Mouse (Mus musculus) frontal cortex, postnatal 25 days (tissue): ENCODE results near the gene Chchd10.
A peak's percentile ranks its signal among the peaks of the same experiment; 100 is the strongest.

ENCODE experiments used
- DNase-seq, 2 experiments: peaks; one replicate each; pipeline ENCODE4 v3.0.0; 2022; ENCODE audit warnings: low spot score in 2 of 2

Gene Chchd10

DNA sequence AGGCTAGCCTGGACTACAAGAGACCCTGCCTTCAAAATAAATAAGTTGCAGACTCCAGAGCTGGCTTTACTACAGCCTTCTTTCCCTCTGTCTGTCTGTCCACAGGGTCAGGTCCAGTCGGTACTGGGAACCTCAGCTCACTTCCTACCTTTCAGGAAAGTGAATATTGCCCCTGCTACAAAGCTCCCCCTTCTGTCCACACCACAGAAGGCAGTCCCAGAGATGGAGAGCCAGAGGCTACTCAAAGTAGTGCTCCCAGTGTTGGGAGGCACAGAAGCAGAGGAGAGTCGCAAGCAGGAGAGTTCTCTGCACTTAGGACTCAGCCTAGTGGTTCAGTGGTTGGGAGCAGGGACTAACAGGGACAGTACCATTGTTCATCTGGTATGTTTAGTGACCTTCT lies 8.6 kb upstream of the Chchd10 start:
- DNase-seq, result no peak

GRCm38 (mm10) chr10:75926396-75926795 lies 6.5 kb upstream of the Chchd10 start:
- no peak for DNase-seq

GRCm38 (mm10) chr10:75930304-75930703 lies 2.6 kb upstream of the Chchd10 start:
- DNase-seq, result no peak

DNA sequence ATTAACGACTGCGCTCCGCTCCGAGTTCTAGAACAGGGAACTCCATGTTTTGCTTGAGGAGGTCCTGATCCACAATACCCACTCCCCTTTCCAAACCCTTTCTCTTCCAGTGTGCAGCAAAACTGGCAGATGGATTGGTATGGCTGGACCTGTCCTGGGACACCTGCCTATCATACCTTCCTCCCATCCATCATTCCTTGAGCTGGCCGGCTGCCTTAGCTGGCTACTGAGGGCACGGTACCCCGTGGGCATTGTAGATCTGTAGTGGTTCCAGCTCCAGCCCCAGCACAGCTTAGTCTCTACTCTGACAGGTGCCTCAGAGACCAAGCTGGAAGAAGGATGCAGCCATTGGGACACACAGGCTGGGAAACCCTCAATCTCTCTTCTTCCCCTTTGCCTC lies 1.6 kb upstream of the Chchd10 start:
- DNase-seq, result no peak

DNA sequence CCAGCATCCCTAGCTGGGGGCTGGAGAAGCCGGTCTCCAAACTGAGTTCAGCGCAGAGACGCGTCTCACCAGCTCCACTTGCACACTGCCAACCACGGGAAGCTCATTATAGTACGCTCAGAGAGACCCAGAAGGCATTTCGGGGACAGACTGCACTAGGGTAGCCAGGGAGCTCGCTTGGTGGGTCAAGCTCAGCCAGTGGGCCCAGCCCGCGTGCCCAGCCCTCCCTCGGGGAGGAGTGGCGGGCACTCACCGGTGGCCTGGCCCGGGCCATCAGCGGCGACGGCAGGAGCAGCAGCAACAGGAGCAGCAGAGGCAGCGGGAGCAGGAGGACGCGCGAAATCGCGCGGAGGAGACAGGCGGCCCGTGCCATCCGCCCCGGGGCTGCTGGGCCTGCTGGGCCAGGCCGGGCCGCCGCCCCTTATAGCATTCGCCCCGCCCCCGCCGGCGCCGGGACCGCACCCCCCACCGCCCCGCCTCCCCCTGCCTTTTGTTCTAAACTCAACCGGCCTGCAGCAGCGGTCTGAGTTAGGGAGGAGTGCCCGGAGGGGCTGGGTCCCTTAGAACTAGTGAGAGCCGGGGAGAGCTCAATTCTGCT lies 750 bp upstream of the Chchd10 start:
- no peak for DNase-seq

- DNase-seq, result no peak
These were observed 2.1 kb downstream of the Chchd10 start for GRCm38 (mm10) chr10:75934991-75935390.

- DNase-seq, result peak; percentile 55 to 62
These were observed 3.0 kb downstream of the Chchd10 start, which contains the start of gene Mmp11 for GRCm38 (mm10) chr10:75935680-75936541. Mmp11 (minus strand) TSS chr10:75936496.

DNA sequence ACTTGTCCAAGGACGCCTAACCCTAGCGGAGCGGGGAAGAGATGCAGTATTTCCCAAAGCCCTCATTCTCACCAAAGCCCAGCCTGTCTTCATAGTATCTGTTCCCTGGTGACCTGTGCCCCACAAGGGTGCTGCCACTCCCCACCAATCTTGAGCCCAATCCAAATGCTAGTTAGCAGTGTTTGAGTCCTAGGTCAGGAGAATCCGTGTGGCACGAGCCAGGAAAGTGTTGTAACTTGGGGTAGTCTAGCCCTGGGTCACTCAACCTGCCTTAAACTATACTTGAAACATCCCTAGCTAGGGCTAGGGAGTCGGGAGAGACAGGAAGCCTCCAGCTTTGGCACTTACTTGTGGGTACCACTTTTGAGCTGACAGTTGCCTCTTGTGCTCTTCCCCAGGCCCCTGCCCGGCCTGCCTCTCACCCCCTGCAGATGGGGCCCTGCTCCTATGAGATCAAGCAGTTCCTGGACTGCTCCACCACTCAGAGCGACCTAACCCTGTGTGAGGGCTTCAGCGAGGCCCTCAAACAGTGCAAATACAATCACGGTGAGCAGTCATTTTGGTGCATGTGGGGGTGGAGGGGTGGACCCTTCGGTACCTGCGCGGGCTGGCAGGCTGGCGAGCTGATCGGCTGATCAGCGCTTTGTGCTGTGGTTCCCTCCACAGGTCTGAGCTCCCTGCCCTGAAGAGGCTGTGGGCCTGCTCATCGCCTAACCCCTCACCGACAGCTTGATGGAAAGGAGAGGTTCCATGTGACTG lies 4.2 kb downstream of the Chchd10 start:
- no peak for DNase-seq

DNA sequence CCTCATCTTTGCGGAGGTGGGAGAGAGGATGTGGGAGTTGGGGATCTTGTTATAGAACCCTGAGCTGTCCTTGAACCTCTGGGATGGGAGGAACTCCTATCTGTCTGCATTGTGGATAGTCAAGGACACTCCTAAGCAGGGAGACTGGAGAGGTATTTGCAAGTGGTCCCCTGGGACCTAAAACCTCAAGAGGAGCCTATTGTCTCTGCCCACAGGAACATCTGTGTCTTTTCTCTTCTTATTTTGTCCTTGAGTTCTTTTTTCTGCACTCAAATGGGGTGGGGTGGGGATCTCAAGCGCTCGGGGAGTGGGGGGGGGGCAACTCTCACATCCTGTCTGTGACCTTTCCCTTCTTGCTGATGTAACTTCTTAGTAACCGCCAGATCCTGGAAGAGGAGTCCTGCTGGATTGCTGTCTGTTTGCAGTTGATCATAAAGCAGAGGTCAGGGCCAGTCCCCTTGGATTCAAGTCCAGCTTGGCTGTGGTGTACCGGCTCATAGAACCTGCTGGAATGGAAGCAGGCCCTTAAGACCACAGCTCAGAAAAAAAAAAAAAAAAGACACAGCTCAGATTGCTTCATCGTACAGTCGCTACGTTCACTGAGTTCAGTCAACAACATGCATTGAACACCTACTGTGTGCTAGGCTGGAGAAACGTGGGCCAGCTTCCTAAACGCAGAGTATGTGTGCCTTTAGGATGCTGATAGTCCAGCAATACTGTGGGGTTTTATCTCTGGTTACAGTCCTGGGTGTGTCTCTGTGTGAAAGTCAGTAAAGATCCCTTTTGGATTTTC lies 5.1 kb downstream of the Chchd10 start:
- no peak for DNase-seq

DNA sequence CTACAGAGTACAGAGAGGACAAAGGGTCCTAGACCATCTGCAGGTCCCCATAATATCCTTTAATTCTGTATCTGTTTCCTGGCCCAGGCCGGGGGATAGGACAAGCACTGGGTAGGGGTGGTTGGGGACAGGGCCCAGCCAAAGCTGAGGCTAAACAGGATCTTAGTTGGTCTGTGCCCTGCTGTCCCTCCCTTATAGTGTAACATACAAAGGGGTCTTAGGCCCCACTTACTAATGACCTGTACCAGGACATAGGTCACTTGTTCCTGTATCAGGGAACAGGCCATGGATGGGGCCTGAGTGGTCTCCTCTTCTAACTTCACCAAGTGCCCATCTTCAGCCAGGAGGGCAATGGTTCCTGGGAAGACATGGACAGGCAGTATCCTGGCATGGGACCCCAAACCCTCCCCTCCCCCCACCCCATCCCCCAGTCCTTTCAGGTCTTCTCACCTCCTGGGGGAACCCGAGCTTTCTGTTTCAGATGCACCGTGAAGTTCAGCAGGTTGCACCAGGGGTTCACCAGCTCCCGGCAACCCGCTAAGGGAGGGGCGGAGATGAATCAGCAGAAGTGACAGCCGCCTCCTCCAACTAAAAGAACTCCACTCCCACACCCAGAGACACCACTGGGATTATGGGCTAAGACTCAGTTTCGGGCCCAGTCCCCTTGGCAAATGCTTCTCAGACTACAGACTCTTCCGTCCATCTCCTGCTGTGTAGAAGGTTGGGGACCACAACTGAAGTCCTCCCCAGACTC lies 6.7 kb downstream of the Chchd10 start:
- no peak for DNase-seq

GRCm38 (mm10) chr10:75940520-75940919 lies 7.6 kb downstream of the Chchd10 start, which contains the start of gene Gm867:
Gm867 (minus strand) TSS chr10:75940672.
- DNase-seq, result no peak

GRCm38 (mm10) chr10:75941042-75941824 lies 8.3 kb downstream of the Chchd10 start:
- DNase-seq, result no peak

DNA sequence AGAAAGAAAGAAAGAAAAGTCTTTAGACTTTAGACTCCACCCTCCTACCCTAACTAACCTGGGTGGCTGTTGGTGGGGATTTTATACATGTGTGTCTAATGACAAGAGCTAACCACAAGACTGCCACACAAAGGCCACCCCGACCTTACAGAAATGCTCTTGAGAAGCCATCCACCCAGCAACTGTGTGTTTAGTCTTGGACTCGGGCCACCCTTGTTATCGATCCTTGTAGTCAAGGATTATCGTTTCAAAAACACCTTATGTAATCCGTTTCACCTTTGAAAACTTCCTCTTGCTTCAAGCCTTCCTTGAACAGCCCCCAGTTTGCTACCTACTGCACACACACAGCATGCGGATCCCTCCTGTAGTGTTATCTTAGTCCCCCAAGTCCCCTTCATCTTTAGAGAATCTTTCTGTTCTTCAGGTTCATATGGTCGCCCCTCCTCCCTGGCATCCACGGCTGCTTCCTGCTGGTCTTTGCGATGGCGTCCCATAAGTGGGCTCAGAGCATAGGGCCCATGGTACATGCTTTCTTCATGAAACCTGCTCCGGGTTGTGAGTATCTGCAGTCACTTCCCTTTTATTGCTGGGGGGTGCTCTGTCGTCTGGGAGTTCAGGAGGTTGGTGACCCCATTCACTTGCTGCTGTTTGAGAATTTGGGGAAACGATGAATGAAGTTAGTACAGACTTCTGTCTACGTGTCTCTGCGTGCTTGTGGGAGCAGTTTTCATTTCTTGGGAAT lies 10.0 kb downstream of the Chchd10 start, which contains the start of gene Vpreb3:
TSS of gene Vpreb3 (plus strand) at position 322 of the 742 bp plus-strand sequence.
- DNase-seq, result no peak

DNA sequence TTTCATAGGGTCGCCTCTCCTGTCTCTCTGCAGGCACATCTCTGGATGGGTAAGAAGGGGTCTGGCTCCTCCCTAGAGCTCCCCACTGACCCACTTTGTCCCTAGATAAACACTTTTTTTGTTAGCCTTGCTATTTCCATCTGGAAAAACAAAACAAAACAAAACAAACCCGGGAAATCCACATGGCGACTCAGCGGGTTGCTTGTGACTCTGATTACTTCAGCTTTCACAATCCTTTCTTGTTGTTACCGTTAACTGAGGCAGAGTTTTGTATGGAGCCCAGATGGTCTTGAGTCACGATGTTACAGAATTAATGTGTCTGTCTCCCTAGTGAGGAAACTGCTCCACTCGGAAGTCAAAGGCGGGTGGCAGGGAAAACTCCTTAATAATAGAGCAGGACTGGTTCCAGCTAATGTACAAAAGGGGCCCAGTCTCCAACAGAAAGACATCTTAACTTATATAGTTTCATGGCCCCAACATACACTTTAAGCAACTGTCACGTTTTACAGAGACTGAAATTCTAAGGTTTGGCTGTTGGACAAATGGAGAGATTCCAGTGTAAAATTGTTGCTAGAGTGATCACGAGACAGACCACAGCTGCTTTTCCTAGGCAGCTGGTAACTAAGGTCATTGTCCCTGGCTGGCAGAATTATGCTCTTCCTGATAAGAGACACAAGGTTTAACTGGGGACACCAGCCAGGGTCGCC lies 11.3 kb downstream of the Chchd10 start:
- DNase-seq, result no peak

DNA sequence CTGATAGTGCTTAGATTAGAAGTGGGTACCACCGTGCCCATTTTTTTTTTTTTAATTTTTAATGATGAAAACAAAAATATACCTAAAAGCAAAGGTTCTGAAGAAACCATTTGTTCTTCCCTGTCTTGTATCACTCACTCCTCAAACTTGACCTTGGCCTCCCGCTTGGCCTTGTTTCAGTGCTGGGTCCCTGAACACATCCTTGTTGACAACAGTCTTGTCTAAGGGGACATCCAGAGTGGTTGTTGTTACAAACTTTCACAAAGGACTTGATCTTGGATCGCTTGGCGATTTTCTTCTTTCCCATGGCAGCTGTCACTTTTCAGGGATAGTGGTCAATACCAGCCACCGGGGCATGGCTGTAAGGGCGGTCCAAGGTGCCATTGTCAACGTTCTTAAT lies 12.3 kb downstream of the Chchd10 start:
- DNase-seq, result no peak

DNA sequence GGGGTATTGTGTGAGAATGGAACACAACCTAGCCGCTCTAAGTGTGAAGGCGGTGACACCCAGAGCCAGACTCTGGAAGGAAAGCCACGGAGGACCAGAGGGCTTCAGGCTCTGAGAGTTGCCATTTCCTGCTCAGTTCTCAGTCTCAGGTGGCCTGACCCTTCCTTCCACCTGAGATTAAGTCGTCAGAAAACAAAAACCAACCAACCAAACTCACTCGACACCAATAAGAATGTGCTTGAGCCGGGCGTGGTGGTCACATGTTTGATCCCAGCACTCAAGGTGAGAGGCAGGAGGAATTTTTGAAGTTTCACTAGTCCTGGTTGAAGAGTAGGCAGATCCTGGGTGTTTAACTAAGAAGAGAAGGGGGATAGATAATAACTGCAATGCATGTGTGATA lies 13.0 kb downstream of the Chchd10 start:
- DNase-seq, result no peak

DNA sequence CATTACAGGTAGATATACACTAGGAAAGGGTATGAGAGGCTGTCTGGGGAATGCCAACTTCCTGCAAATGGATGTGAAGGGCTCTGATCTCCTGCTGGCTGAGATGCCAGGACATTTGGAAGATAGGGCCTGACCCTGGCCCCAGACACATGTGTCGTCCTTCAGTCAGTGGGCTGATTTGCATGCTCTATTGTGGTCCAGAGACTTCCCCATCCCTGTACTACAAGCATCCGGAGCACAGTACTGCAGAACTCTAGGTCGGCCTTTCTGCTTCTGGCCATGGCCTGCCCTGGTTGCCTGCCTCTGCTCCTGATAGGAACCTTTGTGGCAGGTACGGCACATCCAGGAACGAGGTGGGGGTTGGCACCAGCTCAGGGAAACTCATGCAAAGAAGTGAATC lies 15.1 kb downstream of the Chchd10 start:
- DNase-seq, result no peak
